Mouse (Mus musculus) neutrophil, adult 5-6 weeks (primary cell): Measurements from ENCODE around the gene Slc6a12. TPM values are rescaled to one million over a fixed set of nuclear protein-coding genes. Genes with fewer than 3 reads are reported as not detected.

ENCODE experiments used
- ATAC-seq: fragments of 151-379, 151-347 bp; 2 replicates; pipeline ENCODE4 v1.8.0; 2017; ENCODE audit warnings: mild to moderate bottlenecking, moderate TSS enrichment; ENCODE audit not compliant: insufficient number of reproducible peaks, poor library complexity, low FRiP score, severe bottlenecking; ENCODE audit errors: extremely low read depth
- total RNA-seq: library from RNA; stranded (forward); fragments of 200-1000 nt; gene quantifications from 2 replicates; pipeline ENCODE4 v1.2.3, GENCODE M21; 2017

Slc6a12 gene
- 3.8 and 4.0 TPM in 2 replicates for total RNA-seq

DNA sequence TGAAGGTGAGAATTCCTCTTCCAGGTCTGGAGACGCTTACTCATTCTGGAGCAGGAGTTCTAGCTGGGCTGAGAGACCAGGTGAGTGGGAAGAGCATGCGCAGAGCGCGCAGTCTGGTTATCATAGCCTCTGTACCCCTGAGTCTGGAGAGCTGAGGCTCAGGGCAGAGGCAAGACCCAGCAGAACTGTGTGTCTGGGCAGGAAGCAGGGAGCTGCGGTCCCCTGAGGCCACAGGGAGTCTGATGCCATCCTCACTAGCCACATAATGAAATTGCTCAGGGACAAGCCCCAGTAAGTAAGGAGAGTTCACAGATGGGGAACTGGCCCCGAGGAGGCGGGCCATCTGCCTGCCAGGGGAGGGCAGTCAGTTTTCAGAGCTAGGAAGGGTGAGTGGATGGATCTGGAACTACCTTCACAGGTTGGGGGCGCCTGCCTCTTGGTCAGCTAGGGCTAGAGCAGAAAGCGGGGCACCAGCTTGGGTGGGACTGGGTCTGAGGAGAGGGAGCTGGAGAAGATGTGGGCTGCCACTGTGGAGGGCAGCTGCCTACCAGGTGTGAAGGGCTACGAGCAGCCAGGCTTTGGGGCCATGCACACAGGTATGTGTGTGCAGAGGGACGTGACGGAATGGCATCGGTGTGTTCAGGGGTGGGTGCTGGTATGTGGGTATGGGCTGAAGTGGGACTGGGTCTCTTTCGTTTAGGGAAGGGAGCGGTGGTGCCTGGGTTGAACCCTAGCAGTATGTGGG, at the start of gene Slc6a12:
Gene Slc6a12 (plus strand): TSS at position 51 of the 745 bp plus-strand sequence.
- ATAC-seq = peak; percentile 33; the same call in 1 of the 2 replicates

DNA sequence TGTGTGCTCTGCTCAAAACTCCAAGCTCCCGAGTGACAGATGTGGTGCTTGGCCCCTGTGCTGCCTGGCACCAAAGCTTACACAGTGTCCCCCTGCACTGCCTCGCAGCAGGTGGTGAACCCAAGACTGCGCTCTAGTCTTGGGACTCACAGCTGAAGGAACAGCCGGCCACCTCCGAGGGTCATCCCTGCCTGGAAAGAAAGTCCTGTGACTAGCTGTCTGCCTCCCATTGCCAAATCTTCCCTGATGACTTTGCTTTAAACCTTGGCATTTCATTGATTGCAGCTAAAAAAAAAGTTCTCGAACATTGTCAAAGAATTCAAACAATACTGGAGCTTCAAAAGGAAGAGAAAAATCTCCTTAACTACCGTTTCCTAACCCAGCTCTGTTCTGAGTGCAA, 43.6 kb upstream of the Slc6a12 start:
- ATAC-seq = no peak

- no peak for ATAC-seq
These were observed 42.9 kb upstream of the Slc6a12 start, which contains the start of gene Slc6a13 for GRCm38 (mm10) chr6:121299954-121300353. TSS of gene Slc6a13 (plus strand) at chr6:121300227.

GRCm38 (mm10) chr6:121300504-121300903, 42.4 kb upstream of the Slc6a12 start:
- ATAC-seq = no peak

- no peak for ATAC-seq
These were observed 39.2 kb upstream of the Slc6a12 start for GRCm38 (mm10) chr6:121303466-121304220.

DNA sequence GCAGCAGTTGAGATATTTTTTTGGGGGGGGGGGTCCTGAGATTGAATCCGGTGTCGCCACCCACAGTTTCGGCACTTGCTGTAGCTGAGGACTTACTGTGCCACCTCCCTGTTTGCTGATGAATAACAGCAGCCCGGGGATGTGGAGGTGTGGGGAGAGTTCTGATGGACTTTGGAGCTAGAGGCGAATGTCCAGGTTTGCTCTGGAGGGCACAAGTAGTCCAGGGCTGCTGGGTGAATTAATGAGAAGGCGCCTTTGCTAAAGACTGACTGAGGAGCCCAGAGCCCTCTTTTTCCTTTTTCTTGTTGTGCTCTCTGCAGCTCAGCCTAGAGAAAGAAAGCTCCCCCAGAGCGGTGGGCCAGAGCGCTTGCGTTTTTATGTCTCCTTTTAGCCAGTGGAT, 38.2 kb upstream of the Slc6a12 start:
- ATAC-seq = no peak

GRCm38 (mm10) chr6:121305571-121305970, 37.3 kb upstream of the Slc6a12 start:
- no peak for ATAC-seq

DNA sequence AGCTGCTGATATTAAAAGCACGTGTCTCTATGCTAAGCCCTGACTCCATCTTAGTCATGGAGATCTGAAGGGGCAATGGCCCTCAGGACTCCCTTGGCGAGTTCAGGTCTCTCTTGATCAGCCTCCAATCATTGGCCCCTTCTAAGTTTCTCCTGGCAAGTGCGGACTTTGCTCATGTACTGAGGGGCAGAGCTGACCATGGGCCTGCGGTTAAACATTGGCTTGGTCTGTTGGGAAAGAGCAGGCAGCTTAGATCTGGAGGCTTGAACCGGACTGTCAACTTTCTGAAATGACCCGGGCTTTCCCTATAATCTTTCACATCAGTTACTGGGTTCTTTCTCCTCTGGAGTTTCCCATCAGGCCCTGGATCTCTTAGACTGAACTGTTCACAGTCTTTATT, 31.9 kb upstream of the Slc6a12 start:
- no peak for ATAC-seq

DNA sequence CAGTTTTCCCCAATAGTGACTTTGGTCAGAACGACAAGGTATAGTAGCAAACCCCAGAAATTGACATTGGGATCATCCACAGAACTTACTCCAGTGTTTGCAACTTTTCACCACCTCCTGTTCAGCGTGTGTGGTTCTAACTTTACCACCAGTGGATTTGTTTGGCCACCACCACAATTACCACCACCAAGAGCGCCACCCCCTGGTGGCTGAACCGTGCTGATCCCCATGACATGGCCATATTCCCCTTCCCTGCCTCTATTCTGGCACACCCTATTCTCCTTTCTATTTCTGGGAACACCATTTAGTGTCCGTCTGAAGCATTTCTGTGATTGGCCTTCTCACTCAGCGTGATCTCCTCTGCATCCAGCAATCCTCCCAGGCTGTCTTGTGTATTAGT, 23.8 kb upstream of the Slc6a12 start:
- no peak for ATAC-seq

GRCm38 (mm10) chr6:121322381-121323110, 20.3 kb upstream of the Slc6a12 start:
- ATAC-seq = no peak

- ATAC-seq = no peak
These were observed 17.6 kb upstream of the Slc6a12 start for GRCm38 (mm10) chr6:121325298-121325697.

DNA sequence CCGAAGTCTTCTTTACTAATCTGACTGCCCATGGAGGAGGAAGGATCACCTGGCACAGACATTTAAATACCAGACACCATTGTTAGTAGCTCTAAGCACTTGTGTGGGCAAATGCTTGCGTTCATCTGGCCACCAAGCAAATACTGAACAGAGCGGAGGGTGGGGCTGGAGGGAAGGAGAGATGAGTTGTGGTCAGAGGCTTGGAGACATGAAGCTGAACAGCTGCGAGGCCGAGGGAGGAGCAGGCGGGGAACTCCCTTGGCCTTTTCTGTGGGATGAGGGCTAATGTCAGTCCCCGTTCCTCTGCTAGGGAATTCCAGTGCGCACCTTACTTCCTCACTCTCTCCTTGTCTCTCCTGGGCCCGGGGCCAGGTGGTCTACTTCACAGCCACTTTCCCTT, 17.1 kb upstream of the Slc6a12 start:
- ATAC-seq = no peak

GRCm38 (mm10) chr6:121326486-121327069, 16.3 kb upstream of the Slc6a12 start:
- ATAC-seq = no peak

- ATAC-seq = no peak
These were observed 14.4 kb upstream of the Slc6a12 start for GRCm38 (mm10) chr6:121328417-121328884.

DNA sequence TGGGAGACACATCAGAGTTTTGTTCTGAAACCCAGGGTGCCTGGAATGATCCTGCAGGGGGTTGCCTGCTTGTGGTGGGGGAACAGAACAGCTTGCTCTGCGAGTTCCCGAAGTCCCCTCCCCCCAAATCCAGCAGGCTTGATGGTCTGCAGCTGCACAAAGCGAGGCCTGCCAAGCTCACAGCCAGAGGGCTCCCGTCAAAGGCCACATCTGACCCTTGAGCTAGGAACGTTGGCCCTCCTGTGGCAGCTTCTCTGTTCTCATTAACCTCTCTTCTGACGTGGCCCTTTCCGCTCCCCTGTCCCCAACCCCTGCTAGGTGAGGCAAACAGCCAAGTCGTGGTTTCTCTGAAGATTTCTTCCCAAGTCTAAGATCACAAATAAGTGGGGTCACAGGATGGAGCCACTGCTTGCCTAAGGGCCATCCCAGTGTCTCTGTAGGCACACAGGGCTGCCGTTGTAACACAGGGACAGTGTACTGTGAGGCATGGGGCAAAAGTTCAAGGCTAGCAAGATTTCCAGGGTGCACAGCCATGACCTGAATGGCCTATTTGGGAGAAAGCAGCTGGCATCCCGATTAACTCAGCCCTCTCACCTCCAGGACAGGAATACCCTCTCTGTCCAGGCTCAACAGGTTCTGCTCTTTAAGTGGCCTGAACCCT, 12.9 kb upstream of the Slc6a12 start:
- ATAC-seq = no peak

DNA sequence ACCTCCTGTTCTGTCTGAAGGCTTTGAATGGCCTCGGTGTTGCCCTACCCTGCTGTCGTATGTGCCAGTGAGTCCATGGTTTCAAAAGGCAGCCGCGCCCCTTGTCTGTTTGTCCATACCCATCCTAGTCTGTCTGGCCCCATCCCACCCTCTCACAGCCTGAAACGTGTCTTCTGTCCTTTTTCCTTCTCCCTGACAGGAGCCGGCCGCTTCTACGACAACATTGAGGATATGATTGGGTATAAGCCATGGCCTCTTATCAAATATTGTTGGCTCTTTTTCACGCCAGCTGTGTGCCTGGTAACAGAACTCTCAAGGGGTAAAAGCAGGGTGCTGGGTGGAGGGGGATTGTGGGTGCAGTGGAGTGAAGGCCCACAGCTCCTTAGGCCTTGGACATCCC, 7.0 kb upstream of the Slc6a12 start:
- ATAC-seq = no peak

GRCm38 (mm10) chr6:121336558-121336957, 6.3 kb upstream of the Slc6a12 start:
- ATAC-seq = peak; percentile 28

- no peak for ATAC-seq
These were observed 5.6 kb upstream of the Slc6a12 start for GRCm38 (mm10) chr6:121337229-121337628.
